Mouse (Mus musculus) forebrain, embryonic 11.5 days (tissue): Measurements from ENCODE around the gene Drg1. TPM values are rescaled to one million over a fixed set of nuclear protein-coding genes. Genes with fewer than 3 reads are reported as not detected.

Experiments
- ATAC-seq: fragments of 200-750 bp; cut with Nextera tagmentation; replicated peaks from 2 replicates; pipeline ENCODE4 v1.8.0; 2017; ENCODE audit warnings: moderate TSS enrichment; ENCODE audit not compliant: low FRiP score
- DNase-seq: peaks from one replicate; pipeline ENCODE4 v3.0.0-alpha.2; 2017; ENCODE audit warnings: low spot score
- H3K27ac ChIP-seq: fragments of 300-500 bp; sonication (generic); 2 replicates; pipeline ENCODE4 v1.5.1; 2014; ENCODE audit warnings: low read depth, low read length
- H3K27me3 ChIP-seq: fragments of 300-500 bp; sonication (generic); 2 replicates; pipeline ENCODE4 v1.6.1; 2014; ENCODE audit warnings: mild to moderate bottlenecking, low read length, mixed read lengths; ENCODE audit not compliant: control insufficient read depth, insufficient read depth
- H3K36me3 ChIP-seq: fragments of 300-500 bp; sonication (generic); 2 replicates; pipeline ENCODE4 v1.6.1; 2014; ENCODE audit warnings: mild to moderate bottlenecking, low read length, moderate library complexity, mixed read lengths; ENCODE audit not compliant: control insufficient read depth, insufficient read depth
- H3K4me1 ChIP-seq: fragments of 300-500 bp; sonication (generic); replicated peaks from 2 replicates; pipeline ENCODE4 v1.6.1; 2014; ENCODE audit warnings: low read length, mixed read lengths; ENCODE audit not compliant: control insufficient read depth, insufficient read depth
- H3K4me2 ChIP-seq: fragments of 300-500 bp; sonication (generic); 2 replicates; pipeline ENCODE4 v1.6.1; 2014; ENCODE audit warnings: low read depth, mild to moderate bottlenecking, low read length, moderate library complexity, mixed read lengths; ENCODE audit not compliant: severe bottlenecking
- H3K4me3 ChIP-seq: fragments of 300-500 bp; sonication (generic); 2 replicates; pipeline ENCODE4 v1.5.1; 2014; ENCODE audit warnings: low read depth, low read length
- H3K9ac ChIP-seq: fragments of 300-500 bp; sonication (generic); 2 replicates; pipeline ENCODE4 v1.6.1; 2014; ENCODE audit warnings: low read length
- H3K9me3 ChIP-seq: fragments of 300-500 bp; sonication (generic); 2 replicates; pipeline ENCODE4 v1.6.1; 2016; ENCODE audit warnings: low read length, mixed read lengths; ENCODE audit not compliant: control insufficient read depth
- WGBS: fragments of 180-500 bp; shearing (Covaris S2); extraction: QIAGEN DNeasy Blood & Tissue Kit; methylation state at CpG from one replicate; pipeline ENCODE4 v1.1.7; 2014; 5-methylcytosine and 5-hydroxymethylcytosine counted together
- polyA plus RNA-seq: library from polyadenylated mRNA; unstranded; fragments of >200 nt; fragmentation: Nextera tagmentation; extraction: Ambion mirVana; gene quantifications from 2 replicates; pipeline ENCODE4 v1.2.1, GENCODE M21; 2014

Gene Drg1
- polyA plus RNA-seq, result 289 and 299 TPM in 2 replicates

GRCm38 (mm10) chr11:3266079-3266685 lies at the start of gene Drg1:
Drg1 (minus strand) TSS chr11:3266415.
- Histone ChIP-seq H3K9ac (peak within 1 kb of the TSS; percentile 97), H3K4me3 (peak within 1 kb of the TSS; percentile 78), H3K27me3 (no peaks in the 10 kb centered on the region), H3K4me2 (peak within 1 kb of the TSS; percentile 70), H3K9me3 (no peaks in the 10 kb centered on the region), H3K27ac (peak within 1 kb of the TSS; percentile 92), H3K36me3 (peaks cover 12% of the 10 kb centered on the region; the same call in 1 of the 2 replicates), H3K4me1 (no peaks in the 10 kb centered on the region)
- DNase-seq (peak; percentile 98), ATAC-seq (peak; percentile 99)
- under 1% methylated on average over 71 of the region's 72 CpGs for WGBS

GRCm38 (mm10) chr11:3314148-3314547 lies 47.9 kb upstream of the Drg1 start:
- Histone ChIP-seq H3K4me1 (no peaks in the 10 kb centered on the region), H3K36me3 (peaks cover 13% of the 10 kb centered on the region), H3K27me3 (no peaks in the 10 kb centered on the region), H3K9ac (no peak overlapping the region), H3K27ac (no peak overlapping the region), H3K4me3 (no peak overlapping the region), H3K4me2 (no peak overlapping the region), H3K9me3 (no peaks in the 10 kb centered on the region)
- ATAC-seq, result 0 out of 2 replicates have a peak, but pooled peaks have one; percentile 35
- 33% methylated on average over 2 of the region's 2 CpGs for WGBS
- DNase-seq, result peak; percentile 75

- peaks cover 17% of the 10 kb centered on the region for H3K36me3 ChIP-seq
These were observed 47.1 kb upstream of the Drg1 start for GRCm38 (mm10) chr11:3313294-3313693.

GRCm38 (mm10) chr11:3311586-3312347 lies 45.6 kb upstream of the Drg1 start:
- Histone ChIP-seq H3K9ac (no peak overlapping the region), H3K4me1 (no peaks in the 10 kb centered on the region)
- ATAC-seq, result no peak

More at GRCm38 (mm10) chr11:3313294-3313693, 47.1 kb upstream of the Drg1 start:
- Histone ChIP-seq H3K4me2 (no peak overlapping the region), H3K27me3 (no peaks in the 10 kb centered on the region), H3K27ac (no peak overlapping the region), H3K4me3 (no peak overlapping the region), H3K4me1 (no peaks in the 10 kb centered on the region), H3K9me3 (no peaks in the 10 kb centered on the region), H3K9ac (no peak overlapping the region)
- WGBS, result 91% methylated on average over 1 of the region's 1 CpGs
- DNase-seq (peak; percentile 35), ATAC-seq (no peak)

GRCm38 (mm10) chr11:3310789-3311585 lies 44.8 kb upstream of the Drg1 start:
- no peak overlapping the region for H3K4me3 ChIP-seq
- 92% methylated on average over 10 of the region's 10 CpGs for WGBS
- no peaks in the 10 kb centered on the region for H3K4me1 ChIP-seq
- H3K9me3 ChIP-seq, result no peaks in the 10 kb centered on the region
- ATAC-seq, result no peak
- no peaks in the 10 kb centered on the region for H3K27me3 ChIP-seq
- H3K9ac ChIP-seq, result no peak overlapping the region
- H3K4me2 ChIP-seq, result no peak overlapping the region
- H3K27ac ChIP-seq, result no peak overlapping the region
- H3K36me3 ChIP-seq, result peaks cover 33% of the 10 kb centered on the region
- DNase-seq, result peak; percentile 39

More at GRCm38 (mm10) chr11:3311586-3312347, 45.6 kb upstream of the Drg1 start:
- DNase-seq, result peak; percentile 50
- H3K27ac ChIP-seq, result no peak overlapping the region
- no peaks in the 10 kb centered on the region for H3K27me3 ChIP-seq
- H3K36me3 ChIP-seq, result peaks cover 29% of the 10 kb centered on the region
- H3K4me2 ChIP-seq, result no peak overlapping the region
- 87% methylated on average over 10 of the region's 10 CpGs for WGBS
- H3K9me3 ChIP-seq, result no peaks in the 10 kb centered on the region
- H3K4me3 ChIP-seq, result no peak overlapping the region

- Histone ChIP-seq H3K4me1 (no peaks in the 10 kb centered on the region), H3K4me3 (no peak overlapping the region), H3K9ac (no peak overlapping the region), H3K27me3 (no peaks in the 10 kb centered on the region), H3K9me3 (no peaks in the 10 kb centered on the region), H3K36me3 (peaks cover 39% of the 10 kb centered on the region), H3K27ac (no peak overlapping the region), H3K4me2 (no peak overlapping the region)
- no peak for ATAC-seq
- WGBS, result 91% methylated on average over 4 of the region's 4 CpGs
- DNase-seq, result no peak
These were observed 43.7 kb upstream of the Drg1 start for GRCm38 (mm10) chr11:3309884-3310283.

GRCm38 (mm10) chr11:3307875-3308274 lies 41.7 kb upstream of the Drg1 start:
- Histone ChIP-seq H3K4me1 (no peaks in the 10 kb centered on the region), H3K9ac (no peak overlapping the region), H3K4me3 (no peak overlapping the region), H3K36me3 (peaks cover 42% of the 10 kb centered on the region), H3K27me3 (no peaks in the 10 kb centered on the region), H3K4me2 (no peak overlapping the region), H3K9me3 (no peaks in the 10 kb centered on the region), H3K27ac (no peak overlapping the region)
- no peak for DNase-seq
- WGBS, result 95% methylated on average over 3 of the region's 3 CpGs
- ATAC-seq, result no peak

- Histone ChIP-seq H3K4me1 (no peaks in the 10 kb centered on the region), H3K27me3 (no peaks in the 10 kb centered on the region), H3K9ac (no peak overlapping the region), H3K4me2 (no peak overlapping the region), H3K27ac (no peak overlapping the region), H3K36me3 (peaks cover 52% of the 10 kb centered on the region), H3K9me3 (no peaks in the 10 kb centered on the region), H3K4me3 (no peak overlapping the region)
- ATAC-seq, result no peak
- 91% methylated on average over 4 of the region's 4 CpGs for WGBS
- DNase-seq, result no peak
These were observed 39.6 kb upstream of the Drg1 start for GRCm38 (mm10) chr11:3305821-3306220.
